Mouse (Mus musculus) lung, adult 2 months (tissue): ENCODE results near the gene Cldn12.

ENCODE experiments used
- CTCF ChIP-seq: fragments of 200-500 bp; IDR thresholded peaks from 2 replicates; pipeline ENCODE4 v1.5.1; 2011; ENCODE audit warnings: mild to moderate bottlenecking, low read length, control low read depth; ENCODE audit not compliant: insufficient read depth
- POLR2A ChIP-seq: fragments of 200-500 bp; IDR thresholded peaks from 2 replicates; pipeline ENCODE4 v1.6.1; 2011; ENCODE audit warnings: low read depth, mild to moderate bottlenecking, control low read depth, low read length, borderline replicate concordance; ENCODE audit errors: extremely low read depth

DNA sequence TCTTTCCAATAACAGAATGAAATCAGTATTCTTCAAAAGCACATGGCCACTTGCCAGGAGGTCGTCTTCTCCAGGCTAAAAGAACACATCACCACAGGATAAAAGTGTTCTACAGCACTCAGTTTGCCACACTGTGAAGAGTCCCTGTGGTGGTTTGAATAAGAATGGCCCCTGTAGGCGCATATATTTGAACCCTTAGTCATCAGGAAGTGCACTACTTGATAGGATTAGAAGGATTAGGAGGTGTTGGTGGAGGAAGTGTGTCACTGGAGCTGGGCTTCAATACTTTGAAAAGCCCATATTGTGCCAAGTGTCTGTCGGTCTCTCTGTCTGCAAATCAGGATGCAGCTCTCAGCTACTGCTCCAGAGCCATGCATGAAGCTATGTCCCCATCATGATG is 25.6 kb upstream of the Cldn12 start:
- TF ChIP-seq CTCF (no peak), POLR2A (no peak)
